Mouse (Mus musculus): ENCODE results near the gene Lrrc19. TPM values are rescaled to one million over a fixed set of nuclear protein-coding genes. Genes with fewer than 3 reads are reported as not detected.

Gene Lrrc19
- polyA plus RNA-seq, 1 experiment, result not detected

GRCm38 (mm10) chr4:94591765-94592381, 58.1 kb downstream of the Lrrc19 start:
- H3K4me3 ChIP-seq (ENCODE audit: control insufficient read depth, low read depth, low read length), result no peak overlapping the region
- H3K4me1 ChIP-seq (ENCODE audit: control insufficient read depth, insufficient read depth, low read length), result no peaks in the 10 kb centered on the region
- no peaks in the 10 kb centered on the region for H3K36me3 ChIP-seq (ENCODE audit: control insufficient read depth, insufficient read depth, low read length)
- TF ChIP-seq POLR2A (IDR thresholded peaks at IDR 0.05; ENCODE audit: control insufficient read depth, low read depth, low read length) (no peak), CTCF (IDR thresholded peaks at IDR 0.05; ENCODE audit: control insufficient read depth, insufficient read depth, insufficient replicate concordance, low read depth, low read length) (no peak)
- no peaks in the 10 kb centered on the region for H3K27me3 ChIP-seq (ENCODE audit: control insufficient read depth, insufficient read depth, low read length)
- H3K27ac ChIP-seq (ENCODE audit: control insufficient read depth, insufficient read depth, low read depth, low read length), result no peak overlapping the region

Other genes starting within 250 kb of the Lrrc19 start
- gene Gm10306, start 93.6 kb downstream of the Lrrc19 start, polyA plus RNA-seq (2012; rRNA removed), result 0.25 and 0.75 TPM in 2 replicates
- gene Caap1, start 93.3 kb downstream of the Lrrc19 start, polyA plus RNA-seq (2012; rRNA removed), result 2.2 and 3.7 TPM in 2 replicates
- 14.1 and 16.3 TPM in 2 replicates for gene Plaa, start 46.9 kb downstream of the Lrrc19 start, polyA plus RNA-seq (2012; rRNA removed)
- gene Ift74, start 35.7 kb downstream of the Lrrc19 start, polyA plus RNA-seq (2012; rRNA removed), result 41.3 and 53.7 TPM in 2 replicates
- gene Tek, start 89.1 kb upstream of the Lrrc19 start, polyA plus RNA-seq (2012; rRNA removed), result 0.78 and 1.3 TPM in 2 replicates

Data from testis, adult 2 months (tissue).